Mouse (Mus musculus) limb, embryonic 15.5 days (tissue): ENCODE results near the gene Zfp423. TPM values are rescaled to one million over a fixed set of nuclear protein-coding genes. Genes with fewer than 3 reads are reported as not detected.

Experiments
- ATAC-seq: fragments of 200-750 bp; cut with Nextera tagmentation; 2 replicates; pipeline ENCODE4 v1.8.0; 2017; ENCODE audit warnings: low read depth, moderate TSS enrichment; ENCODE audit not compliant: insufficient number of reproducible peaks, low FRiP score, low TSS enrichment
- H3K27ac ChIP-seq: fragments of 300-500 bp; sonication (generic); 2 replicates; pipeline ENCODE4 v1.5.1; 2015; ENCODE audit warnings: moderate library complexity, mild to moderate bottlenecking, inconsistent platforms
- H3K27me3 ChIP-seq: fragments of 300-500 bp; sonication (generic); 2 replicates; pipeline ENCODE4 v1.6.1; 2015; ENCODE audit warnings: inconsistent platforms
- H3K36me3 ChIP-seq: fragments of 300-500 bp; sonication (generic); 2 replicates; pipeline ENCODE4 v1.6.1; 2015; ENCODE audit warnings: inconsistent platforms
- H3K4me1 ChIP-seq: fragments of 300-500 bp; sonication (generic); 2 replicates; pipeline ENCODE4 v1.6.1; 2015; ENCODE audit warnings: inconsistent platforms
- H3K4me2 ChIP-seq: fragments of 300-500 bp; sonication (generic); 2 replicates; pipeline ENCODE4 v1.6.1; 2015; ENCODE audit warnings: mild to moderate bottlenecking, inconsistent platforms
- H3K4me3 ChIP-seq: fragments of 300-500 bp; sonication (generic); 2 replicates; pipeline ENCODE4 v1.5.1; 2015; ENCODE audit warnings: mild to moderate bottlenecking, inconsistent platforms
- H3K9ac ChIP-seq: fragments of 300-500 bp; sonication (generic); 2 replicates; pipeline ENCODE4 v1.6.1; 2015; ENCODE audit warnings: inconsistent platforms
- H3K9me3 ChIP-seq: fragments of 300-500 bp; sonication (generic); 2 replicates; pipeline ENCODE4 v1.6.1; 2016; ENCODE audit warnings: inconsistent platforms
- WGBS: fragments of 180-500 bp; shearing (Covaris S2); methylation state at CpG from one replicate; pipeline ENCODE4 v1.1.7; 2015; 5-methylcytosine and 5-hydroxymethylcytosine counted together
- polyA plus RNA-seq: library from polyadenylated mRNA; unstranded; fragments of >200 nt; fragmentation: Nextera tagmentation; extraction: Ambion mirVana; gene quantifications from 2 replicates; pipeline ENCODE4 v1.2.1, GENCODE M21; 2015

The Zfp423 gene
- polyA plus RNA-seq, 1 experiment from 2014 or later = 14.5 TPM

GRCm38 (mm10) chr8:87752710-87753109 is 206.7 kb downstream of the Zfp423 start:
- Histone ChIP-seq H3K9me3 (no peaks in the 10 kb centered on the region), H3K27me3 (no peaks in the 10 kb centered on the region), H3K4me2 (no peak overlapping the region), H3K9ac (no peak overlapping the region), H3K36me3 (no peaks in the 10 kb centered on the region), H3K27ac (0 out of 2 replicates have a peak overlapping the region, but pooled peaks have one; percentile 11), H3K4me1 (peaks cover 31% of the 10 kb centered on the region), H3K4me3 (no peak overlapping the region)
- no peak for ATAC-seq
- WGBS = 36% methylated on average over 13 of the region's 13 CpGs

DNA sequence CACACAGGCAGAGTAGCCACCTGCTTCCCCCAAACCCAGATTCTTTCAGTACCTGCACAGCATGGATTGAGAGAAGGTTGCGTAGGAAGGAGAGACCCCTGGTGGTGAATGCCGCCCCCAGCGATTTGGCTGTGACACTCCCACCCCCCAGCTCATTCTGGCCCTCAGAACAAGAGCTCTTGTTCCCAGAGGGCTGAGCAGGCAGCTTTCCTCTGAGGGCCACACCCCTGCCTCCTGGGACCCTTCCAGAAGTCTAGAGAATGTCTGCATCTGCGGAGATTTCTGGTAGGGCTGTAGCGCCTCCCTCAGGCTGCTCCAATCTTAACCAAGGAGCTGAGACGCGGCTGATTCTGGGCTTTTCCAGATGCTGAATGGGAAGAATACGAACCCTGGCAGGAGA is 211.8 kb downstream of the Zfp423 start:
- H3K4me1 ChIP-seq = peaks cover 55% of the 10 kb centered on the region
- no peaks in the 10 kb centered on the region for H3K9me3 ChIP-seq
- H3K9ac ChIP-seq = no peak overlapping the region
- H3K4me2 ChIP-seq = no peak overlapping the region
- no peak overlapping the region for H3K27ac ChIP-seq
- no peak overlapping the region for H3K4me3 ChIP-seq
- no peak for ATAC-seq
- H3K36me3 ChIP-seq = no peaks in the 10 kb centered on the region
- 44% methylated on average over 8 of the region's 8 CpGs for WGBS
- H3K27me3 ChIP-seq = no peaks in the 10 kb centered on the region

DNA sequence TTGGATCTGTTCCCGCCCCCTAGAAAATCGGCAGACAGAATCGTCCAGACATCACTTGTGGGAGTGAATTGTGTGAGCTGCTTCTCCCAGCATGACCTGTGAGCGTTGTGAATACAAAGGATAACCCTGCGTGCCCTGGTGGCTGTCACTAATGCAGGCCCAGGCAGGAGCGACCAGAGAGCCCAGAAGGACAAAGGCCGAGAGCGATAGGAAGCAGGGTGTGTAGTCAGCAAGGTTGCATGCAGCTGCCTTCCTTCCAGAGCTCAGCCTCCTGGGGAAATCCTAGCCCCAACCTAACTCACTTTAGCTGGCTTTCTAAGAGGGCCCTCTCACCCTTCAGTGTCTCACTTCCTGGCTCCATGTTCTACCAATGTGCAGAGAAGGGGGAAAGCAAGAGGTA is 212.3 kb downstream of the Zfp423 start:
- H3K4me3 ChIP-seq = no peak overlapping the region
- ATAC-seq = no peak
- no peaks in the 10 kb centered on the region for H3K9me3 ChIP-seq
- H3K27ac ChIP-seq = peak overlapping the region; percentile 39; the same call in 1 of the 2 replicates
- no peak overlapping the region for H3K9ac ChIP-seq
- no peaks in the 10 kb centered on the region for H3K27me3 ChIP-seq
- H3K36me3 ChIP-seq = no peaks in the 10 kb centered on the region
- no peak overlapping the region for H3K4me2 ChIP-seq
- H3K4me1 ChIP-seq = peaks cover 55% of the 10 kb centered on the region
- 39% methylated on average over 8 of the region's 8 CpGs for WGBS

GRCm38 (mm10) chr8:87746072-87746471 is 213.3 kb downstream of the Zfp423 start:
- Histone ChIP-seq H3K27me3 (no peaks in the 10 kb centered on the region), H3K36me3 (no peaks in the 10 kb centered on the region), H3K4me1 (peaks cover 51% of the 10 kb centered on the region), H3K4me2 (0 out of 2 replicates have a peak overlapping the region, but pooled peaks have one; percentile 1), H3K9me3 (no peaks in the 10 kb centered on the region), H3K27ac (peak overlapping the region; percentile 43), H3K4me3 (no peak overlapping the region), H3K9ac (no peak overlapping the region)
- no peak; the same call in 1 of the 2 replicates for ATAC-seq
- 26% methylated on average over 14 of the region's 14 CpGs for WGBS

DNA sequence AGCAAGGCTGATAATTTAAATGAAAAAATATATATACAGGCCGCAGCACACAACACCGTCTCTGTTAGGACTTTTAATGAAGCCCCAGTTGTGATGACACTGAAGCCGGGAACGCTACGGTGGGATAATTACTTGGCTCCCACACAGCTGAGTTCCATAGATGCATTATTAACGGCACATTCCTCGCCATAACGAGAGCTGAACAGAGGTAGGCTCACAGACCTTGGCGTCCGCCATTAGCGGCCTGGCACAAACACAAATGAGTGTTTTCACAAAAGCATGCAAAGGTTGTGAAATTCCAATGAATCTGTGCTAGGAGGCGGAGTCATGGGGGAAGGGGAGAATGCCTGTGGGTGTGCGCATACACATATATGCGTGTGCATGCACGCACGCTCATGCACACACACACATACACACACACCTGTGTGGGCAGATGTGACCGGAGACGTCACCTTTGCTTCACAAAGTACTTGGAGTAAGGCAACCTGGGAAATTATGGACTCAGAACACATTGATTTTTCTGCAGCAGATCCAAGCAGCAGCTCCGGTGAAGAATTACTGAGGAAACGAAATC is 214.2 kb downstream of the Zfp423 start:
- no peaks in the 10 kb centered on the region for H3K36me3 ChIP-seq
- no peaks in the 10 kb centered on the region for H3K27me3 ChIP-seq
- H3K4me2 ChIP-seq = no peak overlapping the region
- H3K9me3 ChIP-seq = no peaks in the 10 kb centered on the region
- WGBS = 47% methylated on average over 20 of the region's 20 CpGs
- H3K27ac ChIP-seq = peak overlapping the region; percentile 43
- peaks cover 46% of the 10 kb centered on the region for H3K4me1 ChIP-seq
- no peak overlapping the region for H3K4me3 ChIP-seq
- ATAC-seq = no peak
- no peak overlapping the region for H3K9ac ChIP-seq

DNA sequence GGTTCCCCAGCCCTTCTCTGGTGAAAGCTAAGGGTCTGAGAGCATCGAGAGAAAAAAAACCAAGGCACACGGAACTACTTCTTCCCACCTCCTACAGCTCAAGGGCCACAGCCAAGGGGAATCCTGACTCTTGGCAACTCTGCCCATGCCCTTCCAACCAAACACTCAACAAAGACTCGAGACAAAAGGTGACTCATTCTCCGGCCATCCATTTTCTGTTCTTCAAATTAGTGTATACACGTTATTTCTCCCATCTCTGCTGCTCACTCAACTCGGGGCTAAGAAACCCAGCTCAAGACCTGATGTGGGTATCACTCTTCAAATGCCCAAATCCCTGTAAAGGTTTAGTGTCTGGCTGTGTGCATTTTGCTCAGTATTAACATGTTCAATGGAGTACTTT is 214.8 kb downstream of the Zfp423 start:
- Histone ChIP-seq H3K4me1 (peaks cover 46% of the 10 kb centered on the region), H3K36me3 (no peaks in the 10 kb centered on the region), H3K9me3 (no peaks in the 10 kb centered on the region), H3K9ac (no peak overlapping the region), H3K4me2 (no peak overlapping the region), H3K27me3 (no peaks in the 10 kb centered on the region), H3K27ac (no peak overlapping the region), H3K4me3 (no peak overlapping the region)
- ATAC-seq = no peak
- WGBS = 82% methylated on average over 6 of the region's 6 CpGs

DNA sequence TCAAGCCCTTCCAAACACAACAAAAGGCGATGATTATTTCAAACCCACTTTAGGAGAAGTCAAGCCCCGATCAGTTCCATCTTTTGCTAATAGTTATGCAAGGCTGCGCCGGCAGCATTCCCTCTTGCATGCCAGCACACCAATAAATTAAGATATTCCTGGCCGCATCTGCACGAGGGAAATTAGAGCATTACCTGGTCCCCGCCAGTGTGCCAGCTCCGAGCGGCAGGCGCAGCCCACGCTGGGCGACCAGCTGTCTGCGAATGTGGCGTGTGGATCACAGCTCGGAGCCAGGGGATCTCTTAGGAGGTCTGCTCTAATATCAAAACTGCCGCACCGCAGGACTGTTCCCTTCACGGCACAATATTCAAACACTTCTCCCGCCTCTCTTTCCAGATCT is 217.4 kb downstream of the Zfp423 start:
- Histone ChIP-seq H3K4me2 (no peak overlapping the region), H3K27me3 (no peaks in the 10 kb centered on the region), H3K9ac (no peak overlapping the region), H3K9me3 (no peaks in the 10 kb centered on the region), H3K4me3 (no peak overlapping the region), H3K36me3 (no peaks in the 10 kb centered on the region), H3K27ac (peak overlapping the region; percentile 43; the same call in 1 of the 2 replicates), H3K4me1 (peaks cover 38% of the 10 kb centered on the region)
- 59% methylated on average over 19 of the region's 19 CpGs for WGBS
- ATAC-seq = no peak

DNA sequence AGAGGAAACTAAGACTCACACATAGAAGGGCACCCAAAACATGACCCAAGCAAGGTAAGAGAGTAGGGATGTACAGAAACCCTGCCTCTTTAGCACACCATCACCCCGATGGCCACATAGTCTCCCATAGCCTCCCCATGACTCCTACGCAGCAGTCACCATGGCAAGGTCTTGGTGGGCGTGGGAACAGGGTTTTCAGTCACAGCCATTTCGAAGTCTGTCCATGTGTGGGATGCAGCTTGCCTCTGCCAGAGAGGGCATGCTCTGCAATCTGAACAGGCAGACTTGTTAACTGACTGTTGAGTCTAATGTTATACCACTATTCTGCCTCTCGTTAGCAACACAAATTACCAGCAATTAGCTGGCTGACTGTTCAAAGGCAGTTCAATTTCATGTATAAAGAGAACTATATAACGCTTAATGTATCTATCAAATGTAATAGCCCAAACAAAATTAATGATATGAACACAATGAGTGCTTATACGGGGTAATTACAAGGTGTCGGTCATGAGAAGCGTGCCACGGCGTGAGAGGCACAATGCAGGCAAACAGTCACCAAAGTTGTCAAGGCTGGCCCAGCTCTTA is 218.4 kb downstream of the Zfp423 start:
- H3K4me2 ChIP-seq = no peak overlapping the region
- H3K4me3 ChIP-seq = no peak overlapping the region
- H3K36me3 ChIP-seq = no peaks in the 10 kb centered on the region
- peaks cover 37% of the 10 kb centered on the region for H3K4me1 ChIP-seq
- no peak overlapping the region for H3K27ac ChIP-seq
- no peaks in the 10 kb centered on the region for H3K27me3 ChIP-seq
- no peak for ATAC-seq
- H3K9ac ChIP-seq = no peak overlapping the region
- 78% methylated on average over 11 of the region's 11 CpGs for WGBS
- H3K9me3 ChIP-seq = no peaks in the 10 kb centered on the region

DNA sequence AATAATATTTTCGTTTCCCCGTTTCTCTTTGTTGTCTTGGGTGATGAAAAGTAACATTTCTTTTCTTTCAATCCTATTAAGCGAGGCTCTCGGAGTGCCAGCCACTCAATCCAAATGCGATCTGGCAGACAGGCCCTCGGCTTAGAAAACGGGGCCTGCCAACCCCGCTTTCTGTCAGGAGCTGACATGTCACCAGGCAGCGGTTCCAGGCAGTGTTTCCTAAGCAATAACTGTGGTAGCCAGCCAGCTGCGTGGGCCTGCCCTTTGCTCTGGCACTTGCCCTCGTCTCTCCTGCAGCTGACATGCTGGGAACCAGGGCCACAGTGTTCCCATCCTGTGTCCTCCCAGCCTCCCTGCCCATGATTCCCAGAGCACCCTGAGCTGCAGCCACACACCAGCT is 221.5 kb downstream of the Zfp423 start:
- Histone ChIP-seq H3K36me3 (no peaks in the 10 kb centered on the region), H3K4me2 (no peak overlapping the region), H3K27ac (0 out of 2 replicates have a peak overlapping the region, but pooled peaks have one; percentile 1), H3K9ac (no peak overlapping the region), H3K4me1 (peaks cover 42% of the 10 kb centered on the region), H3K27me3 (no peaks in the 10 kb centered on the region), H3K9me3 (no peaks in the 10 kb centered on the region), H3K4me3 (no peak overlapping the region)
- WGBS = 68% methylated on average over 11 of the region's 11 CpGs
- ATAC-seq = no peak

- H3K4me1 ChIP-seq = peaks cover 35% of the 10 kb centered on the region
- H3K27me3 ChIP-seq = no peaks in the 10 kb centered on the region
- H3K9me3 ChIP-seq = no peaks in the 10 kb centered on the region
- ATAC-seq = no peak
- H3K4me3 ChIP-seq = no peak overlapping the region
- H3K4me2 ChIP-seq = no peak overlapping the region
- WGBS = 54% methylated on average over 4 of the region's 4 CpGs
- no peaks in the 10 kb centered on the region for H3K36me3 ChIP-seq
- peak overlapping the region; percentile 34; the same call in 1 of the 2 replicates for H3K27ac ChIP-seq
- no peak overlapping the region for H3K9ac ChIP-seq
These were observed 224.5 kb downstream of the Zfp423 start for GRCm38 (mm10) chr8:87734902-87735301.

GRCm38 (mm10) chr8:87734496-87734895 is 224.9 kb downstream of the Zfp423 start:
- H3K36me3 ChIP-seq = no peaks in the 10 kb centered on the region
- no peaks in the 10 kb centered on the region for H3K27me3 ChIP-seq
- WGBS = 61% methylated on average over 7 of the region's 7 CpGs
- H3K27ac ChIP-seq = peak overlapping the region; percentile 34; the same call in 1 of the 2 replicates
- ATAC-seq = no peak
- H3K9ac ChIP-seq = no peak overlapping the region
- H3K4me1 ChIP-seq = peaks cover 35% of the 10 kb centered on the region
- H3K4me2 ChIP-seq = no peak overlapping the region
- no peaks in the 10 kb centered on the region for H3K9me3 ChIP-seq
- no peak overlapping the region for H3K4me3 ChIP-seq

DNA sequence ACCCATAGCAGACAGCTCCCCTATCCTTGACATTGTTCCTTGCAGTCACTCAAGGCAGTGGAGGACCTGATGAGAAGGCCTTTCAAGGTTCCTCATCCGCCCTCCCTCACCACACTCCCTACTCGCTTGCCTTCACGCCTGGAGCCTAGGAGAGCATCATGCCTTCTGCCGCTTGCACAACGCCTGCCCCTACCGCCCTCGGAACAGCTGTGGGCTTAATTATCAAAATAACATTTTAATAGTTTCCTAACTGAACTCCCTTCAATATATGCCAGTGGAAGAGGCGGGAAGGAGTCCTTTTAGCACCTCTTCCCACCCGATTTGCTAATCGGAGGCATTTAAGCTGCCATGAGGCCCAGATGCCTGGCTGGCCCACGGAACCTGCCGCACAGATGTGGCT is 228.3 kb downstream of the Zfp423 start:
- H3K4me2 ChIP-seq = no peak overlapping the region
- WGBS = 67% methylated on average over 12 of the region's 12 CpGs
- no peaks in the 10 kb centered on the region for H3K9me3 ChIP-seq
- peaks cover 26% of the 10 kb centered on the region for H3K4me1 ChIP-seq
- no peak overlapping the region for H3K27ac ChIP-seq
- no peak overlapping the region for H3K4me3 ChIP-seq
- no peak overlapping the region for H3K9ac ChIP-seq
- no peaks in the 10 kb centered on the region for H3K27me3 ChIP-seq
- ATAC-seq = no peak
- H3K36me3 ChIP-seq = no peaks in the 10 kb centered on the region
